Mouse (Mus musculus): ENCODE data around the gene Cemip2. TPM values are rescaled to one million over a fixed set of nuclear protein-coding genes. Genes with fewer than 3 reads are reported as not detected.

Gene Cemip2
- polyA plus RNA-seq, 1 experiment from 2014 or later, result 83.7 TPM

GRCm38 (mm10) chr19:21818021-21818725 is 40.0 kb downstream of the Cemip2 start:
- Histone ChIP-seq H3K9ac (ENCODE audit: low read length) (no peak overlapping the region), H3K4me2 (no peak overlapping the region), H3K36me3 (ENCODE audit: control insufficient read depth, insufficient read depth, low read length) (peaks cover 29% of the 10 kb centered on the region), H3K4me1 (ENCODE audit: control insufficient read depth, insufficient read depth, low read length) (no peaks in the 10 kb centered on the region), H3K4me3 (ENCODE audit: low read depth, low read length) (no peak overlapping the region), H3K27ac (ENCODE audit: low read depth, low read length) (no peak overlapping the region), H3K27me3 (ENCODE audit: control insufficient read depth, insufficient read depth, low read length) (no peaks in the 10 kb centered on the region), H3K9me3 (ENCODE audit: control insufficient read depth, low read length) (no peaks in the 10 kb centered on the region)
- DNase-seq (ENCODE audit: low spot score, missing footprints) (no peak), ATAC-seq (ENCODE audit: low FRiP score) (no peak)
- 88% methylated on average over 14 of the region's 14 CpGs for WGBS

GRCm38 (mm10) chr19:21819585-21819984 is 41.4 kb downstream of the Cemip2 start:
- Histone ChIP-seq H3K4me1 (ENCODE audit: control insufficient read depth, insufficient read depth, low read length) (no peaks in the 10 kb centered on the region), H3K9me3 (ENCODE audit: control insufficient read depth, low read length) (no peaks in the 10 kb centered on the region), H3K9ac (ENCODE audit: low read length) (no peak overlapping the region), H3K27me3 (ENCODE audit: control insufficient read depth, insufficient read depth, low read length) (no peaks in the 10 kb centered on the region), H3K36me3 (ENCODE audit: control insufficient read depth, insufficient read depth, low read length) (peaks cover 27% of the 10 kb centered on the region), H3K4me2 (no peak overlapping the region), H3K27ac (ENCODE audit: low read depth, low read length) (no peak overlapping the region), H3K4me3 (ENCODE audit: low read depth, low read length) (no peak overlapping the region)
- no peak for DNase-seq (ENCODE audit: low spot score, missing footprints)
- WGBS, result 84% methylated on average over 5 of the region's 5 CpGs
- ATAC-seq (ENCODE audit: low FRiP score), result no peak

- no peak for DNase-seq (ENCODE audit: low spot score, missing footprints)
- Histone ChIP-seq H3K27me3 (ENCODE audit: control insufficient read depth, insufficient read depth, low read length) (no peaks in the 10 kb centered on the region), H3K9me3 (ENCODE audit: control insufficient read depth, low read length) (no peaks in the 10 kb centered on the region), H3K9ac (ENCODE audit: low read length) (no peak overlapping the region), H3K4me2 (no peak overlapping the region), H3K4me3 (ENCODE audit: low read depth, low read length) (no peak overlapping the region), H3K27ac (ENCODE audit: low read depth, low read length) (no peak overlapping the region), H3K36me3 (ENCODE audit: control insufficient read depth, insufficient read depth, low read length) (peaks cover 25% of the 10 kb centered on the region), H3K4me1 (ENCODE audit: control insufficient read depth, insufficient read depth, low read length) (no peaks in the 10 kb centered on the region)
- WGBS, result 86% methylated on average over 4 of the region's 4 CpGs
- no peak for ATAC-seq (ENCODE audit: low FRiP score)
Measured at GRCm38 (mm10) chr19:21820126-21820525, 42.0 kb downstream of the Cemip2 start.

GRCm38 (mm10) chr19:21821877-21822276 is 43.7 kb downstream of the Cemip2 start:
- no peaks in the 10 kb centered on the region for H3K27me3 ChIP-seq (ENCODE audit: control insufficient read depth, insufficient read depth, low read length)
- peaks cover 19% of the 10 kb centered on the region for H3K36me3 ChIP-seq (ENCODE audit: control insufficient read depth, insufficient read depth, low read length)

GRCm38 (mm10) chr19:21824146-21824545 is 46.0 kb downstream of the Cemip2 start:
- no peak overlapping the region for H3K4me2 ChIP-seq
- H3K4me3 ChIP-seq (ENCODE audit: low read depth, low read length), result no peak overlapping the region
- peaks cover 16% of the 10 kb centered on the region for H3K36me3 ChIP-seq (ENCODE audit: control insufficient read depth, insufficient read depth, low read length)
- no peaks in the 10 kb centered on the region for H3K9me3 ChIP-seq (ENCODE audit: control insufficient read depth, low read length)
- H3K9ac ChIP-seq (ENCODE audit: low read length), result no peak overlapping the region
- no peaks in the 10 kb centered on the region for H3K27me3 ChIP-seq (ENCODE audit: control insufficient read depth, insufficient read depth, low read length)
- no peak for ATAC-seq (ENCODE audit: low FRiP score)
- H3K27ac ChIP-seq (ENCODE audit: low read depth, low read length), result no peak overlapping the region
- 93% methylated on average over 5 of the region's 5 CpGs for WGBS
- H3K4me1 ChIP-seq (ENCODE audit: control insufficient read depth, insufficient read depth, low read length), result no peaks in the 10 kb centered on the region
- DNase-seq (ENCODE audit: low spot score, missing footprints), result no peak

More at GRCm38 (mm10) chr19:21821877-21822276, 43.7 kb downstream of the Cemip2 start:
- H3K9me3 ChIP-seq (ENCODE audit: control insufficient read depth, low read length), result no peaks in the 10 kb centered on the region
- no peak overlapping the region for H3K4me3 ChIP-seq (ENCODE audit: low read depth, low read length)
- H3K4me1 ChIP-seq (ENCODE audit: control insufficient read depth, insufficient read depth, low read length), result no peaks in the 10 kb centered on the region
- 88% methylated on average over 6 of the region's 6 CpGs for whole genome bisulfite sequencing
- no peak overlapping the region for H3K9ac ChIP-seq (ENCODE audit: low read length)
- no peak for DNase-seq (ENCODE audit: low spot score, missing footprints)
- no peak overlapping the region for H3K27ac ChIP-seq (ENCODE audit: low read depth, low read length)
- ATAC-seq (ENCODE audit: low FRiP score), result no peak
- H3K4me2 ChIP-seq, result no peak overlapping the region

- 94% methylated on average over 4 of the region's 4 CpGs for WGBS
- Histone ChIP-seq H3K27ac (ENCODE audit: low read depth, low read length) (no peak overlapping the region), H3K4me3 (ENCODE audit: low read depth, low read length) (no peak overlapping the region), H3K4me1 (ENCODE audit: control insufficient read depth, insufficient read depth, low read length) (no peaks in the 10 kb centered on the region), H3K4me2 (no peak overlapping the region), H3K9me3 (ENCODE audit: control insufficient read depth, low read length) (no peaks in the 10 kb centered on the region), H3K27me3 (ENCODE audit: control insufficient read depth, insufficient read depth, low read length) (no peaks in the 10 kb centered on the region), H3K9ac (ENCODE audit: low read length) (no peak overlapping the region), H3K36me3 (ENCODE audit: control insufficient read depth, insufficient read depth, low read length) (peaks cover 18% of the 10 kb centered on the region)
- DNase-seq (ENCODE audit: low spot score, missing footprints) (no peak), ATAC-seq (ENCODE audit: low FRiP score) (no peak)
Measured at GRCm38 (mm10) chr19:21825128-21825885, 47.2 kb downstream of the Cemip2 start.

GRCm38 (mm10) chr19:21833416-21833992 is 55.4 kb downstream of the Cemip2 start:
- peaks cover 50% of the 10 kb centered on the region for H3K36me3 ChIP-seq (ENCODE audit: control insufficient read depth, insufficient read depth, low read length)
- H3K27ac ChIP-seq (ENCODE audit: low read depth, low read length), result no peak overlapping the region; the same call in 1 of the 2 replicates
- H3K9me3 ChIP-seq (ENCODE audit: control insufficient read depth, low read length), result no peaks in the 10 kb centered on the region
- ATAC-seq (ENCODE audit: low FRiP score) (no peak), DNase-seq (ENCODE audit: low spot score, missing footprints) (no peak)
- no peak overlapping the region for H3K4me2 ChIP-seq
- H3K4me3 ChIP-seq (ENCODE audit: low read depth, low read length), result no peak overlapping the region
- no peak overlapping the region for H3K9ac ChIP-seq (ENCODE audit: low read length)
- H3K27me3 ChIP-seq (ENCODE audit: control insufficient read depth, insufficient read depth, low read length), result no peaks in the 10 kb centered on the region
- no peaks in the 10 kb centered on the region for H3K4me1 ChIP-seq (ENCODE audit: control insufficient read depth, insufficient read depth, low read length)
- WGBS, result 87% methylated on average over 12 of the region's 12 CpGs

- no peaks in the 10 kb centered on the region for H3K27me3 ChIP-seq (ENCODE audit: control insufficient read depth, insufficient read depth, low read length)
- H3K36me3 ChIP-seq (ENCODE audit: control insufficient read depth, insufficient read depth, low read length), result peaks cover 48% of the 10 kb centered on the region
- 95% methylated on average over 7 of the region's 7 CpGs for WGBS
- DNase-seq (ENCODE audit: low spot score, missing footprints), result no peak
- no peak overlapping the region for H3K27ac ChIP-seq (ENCODE audit: low read depth, low read length)
- H3K4me3 ChIP-seq (ENCODE audit: low read depth, low read length), result no peak overlapping the region
- ATAC-seq (ENCODE audit: low FRiP score), result no peak
- no peaks in the 10 kb centered on the region for H3K4me1 ChIP-seq (ENCODE audit: control insufficient read depth, insufficient read depth, low read length)
- H3K9ac ChIP-seq (ENCODE audit: low read length), result no peak overlapping the region
- no peak overlapping the region for H3K4me2 ChIP-seq
- H3K9me3 ChIP-seq (ENCODE audit: control insufficient read depth, low read length), result no peaks in the 10 kb centered on the region
Measured at GRCm38 (mm10) chr19:21834952-21835351, 56.8 kb downstream of the Cemip2 start.

GRCm38 (mm10) chr19:21850721-21851120 is 72.6 kb downstream of the Cemip2 start:
- H3K27me3 ChIP-seq (ENCODE audit: control insufficient read depth, insufficient read depth, low read length), result no peaks in the 10 kb centered on the region
- peak; percentile 82 for DNase-seq (ENCODE audit: low spot score, missing footprints)
- no peak overlapping the region for H3K27ac ChIP-seq (ENCODE audit: low read depth, low read length)
- no peak overlapping the region for H3K4me3 ChIP-seq (ENCODE audit: low read depth, low read length)
- H3K4me1 ChIP-seq (ENCODE audit: control insufficient read depth, insufficient read depth, low read length), result no peaks in the 10 kb centered on the region
- H3K9ac ChIP-seq (ENCODE audit: low read length), result no peak overlapping the region
- no peaks in the 10 kb centered on the region for H3K9me3 ChIP-seq (ENCODE audit: control insufficient read depth, low read length)
- WGBS, result 94% methylated on average over 10 of the region's 10 CpGs
- H3K36me3 ChIP-seq (ENCODE audit: control insufficient read depth, insufficient read depth, low read length), result peaks cover 32% of the 10 kb centered on the region
- H3K4me2 ChIP-seq, result no peak overlapping the region
- no peak for ATAC-seq (ENCODE audit: low FRiP score)
